Mouse (Mus musculus) stomach, embryonic 16.5 days (tissue): Measurements from ENCODE around the gene Fth1. TPM values are rescaled to one million over a fixed set of nuclear protein-coding genes. Genes with fewer than 3 reads are reported as not detected.

Experiments used
- ATAC-seq: fragments of 200-750 bp; cut with Nextera tagmentation; 2 replicates; pipeline ENCODE4 v1.8.0; 2017; ENCODE audit warnings: moderate number of reproducible peaks, moderate TSS enrichment; ENCODE audit not compliant: insufficient read depth, low FRiP score
- H3K27ac ChIP-seq: fragments of 300-500 bp; sonication (generic); 2 replicates; pipeline ENCODE4 v1.5.1; 2014; ENCODE audit warnings: low read length
- H3K27me3 ChIP-seq: fragments of 300-500 bp; sonication (generic); 2 replicates; pipeline ENCODE4 v1.6.1; 2014; ENCODE audit warnings: low read length, control low read depth, mixed read lengths; ENCODE audit not compliant: control insufficient read depth, insufficient read depth
- H3K36me3 ChIP-seq: fragments of 300-500 bp; sonication (generic); 2 replicates; pipeline ENCODE4 v1.6.1; 2014; ENCODE audit warnings: low read length; ENCODE audit not compliant: control insufficient read depth, insufficient read depth
- H3K4me1 ChIP-seq: fragments of 300-500 bp; sonication (generic); 2 replicates; pipeline ENCODE4 v1.6.1; 2014; ENCODE audit warnings: low read length, control low read depth, mixed read lengths; ENCODE audit not compliant: control insufficient read depth, insufficient read depth
- H3K4me2 ChIP-seq: fragments of 300-500 bp; sonication (generic); 2 replicates; pipeline ENCODE4 v1.6.1; 2014; ENCODE audit warnings: low read depth, low read length, mixed read lengths
- H3K4me3 ChIP-seq: fragments of 300-500 bp; sonication (generic); replicated peaks from 2 replicates; pipeline ENCODE4 v1.5.1; 2014; ENCODE audit warnings: mild to moderate bottlenecking, low read length
- H3K9ac ChIP-seq: fragments of 300-500 bp; sonication (generic); 2 replicates; pipeline ENCODE4 v1.6.1; 2014; ENCODE audit warnings: low read length
- H3K9me3 ChIP-seq: fragments of 300-500 bp; sonication (generic); replicated peaks from 2 replicates; pipeline ENCODE4 v1.6.1; 2016; ENCODE audit warnings: low read length, control low read depth; ENCODE audit not compliant: control insufficient read depth
- WGBS: fragments of 180-500 bp; shearing (Covaris S2); extraction: QIAGEN DNeasy Blood & Tissue Kit; methylation state at CpG from one replicate; pipeline ENCODE4 v1.1.7; 2014; 5-methylcytosine and 5-hydroxymethylcytosine counted together
- polyA plus RNA-seq: library from polyadenylated mRNA; unstranded; fragments of >200 nt; fragmentation: Nextera tagmentation; extraction: Ambion mirVana; gene quantifications from 2 replicates; pipeline ENCODE4 v1.2.1, GENCODE M21; 2015

Gene Fth1
- polyA plus RNA-seq, 1 experiment from 2014 or later, result 1,902 TPM

- 21% methylated on average over 3 of the region's 3 CpGs for WGBS
- H3K27ac ChIP-seq, result peak overlapping the region; percentile 88
- no peaks in the 10 kb centered on the region for H3K27me3 ChIP-seq
- H3K4me1 ChIP-seq, result peaks cover 35% of the 10 kb centered on the region
- no peak overlapping the region for H3K4me3 ChIP-seq
- H3K9ac ChIP-seq, result peak overlapping the region; percentile 52; the same call in 1 of the 2 replicates
- H3K36me3 ChIP-seq, result no peaks in the 10 kb centered on the region
- no peak overlapping the region for H3K4me2 ChIP-seq
- ATAC-seq, result no peak
- no peaks in the 10 kb centered on the region for H3K9me3 ChIP-seq
These were observed 33.0 kb downstream of the Fth1 start for GRCm38 (mm10) chr19:10013348-10013747.

- H3K27ac ChIP-seq, result peak overlapping the region; percentile 88
- H3K9me3 ChIP-seq, result no peaks in the 10 kb centered on the region
- H3K4me2 ChIP-seq, result no peak overlapping the region
- peaks cover 40% of the 10 kb centered on the region for H3K4me1 ChIP-seq
- no peaks in the 10 kb centered on the region for H3K27me3 ChIP-seq
- peak; percentile 34; the same call in 1 of the 2 replicates for ATAC-seq
- no peak overlapping the region for H3K9ac ChIP-seq
- no peak overlapping the region for H3K4me3 ChIP-seq
- 39% methylated on average over 5 of the region's 5 CpGs for WGBS
- no peaks in the 10 kb centered on the region for H3K36me3 ChIP-seq
These were observed 33.5 kb downstream of the Fth1 start for GRCm38 (mm10) chr19:10013913-10014312.

GRCm38 (mm10) chr19:10014824-10015223, 34.4 kb downstream of the Fth1 start:
- no peak for ATAC-seq
- H3K4me2 ChIP-seq, result no peak overlapping the region
- peak overlapping the region; percentile 33 for H3K9ac ChIP-seq
- no peaks in the 10 kb centered on the region for H3K9me3 ChIP-seq
- H3K4me3 ChIP-seq, result peak overlapping the region; percentile 5; the same call in 1 of the 2 replicates
- H3K27ac ChIP-seq, result no peak overlapping the region
- WGBS, result 65% methylated on average over 13 of the region's 13 CpGs
- H3K4me1 ChIP-seq, result peaks cover 44% of the 10 kb centered on the region
- no peaks in the 10 kb centered on the region for H3K36me3 ChIP-seq
- no peaks in the 10 kb centered on the region for H3K27me3 ChIP-seq

GRCm38 (mm10) chr19:10015442-10015841, 35.0 kb downstream of the Fth1 start:
- Histone ChIP-seq H3K9me3 (no peaks in the 10 kb centered on the region), H3K27ac (no peak overlapping the region), H3K36me3 (no peaks in the 10 kb centered on the region), H3K4me1 (peaks cover 47% of the 10 kb centered on the region), H3K4me2 (no peak overlapping the region), H3K27me3 (no peaks in the 10 kb centered on the region), H3K9ac (no peak overlapping the region), H3K4me3 (peak overlapping the region; percentile 5; the same call in 1 of the 2 replicates)
- WGBS, result 75% methylated on average over 4 of the region's 4 CpGs
- no peak for ATAC-seq

GRCm38 (mm10) chr19:10016151-10016550, 35.8 kb downstream of the Fth1 start:
- Histone ChIP-seq H3K9ac (no peak overlapping the region), H3K36me3 (no peaks in the 10 kb centered on the region), H3K9me3 (no peaks in the 10 kb centered on the region), H3K4me1 (peaks cover 47% of the 10 kb centered on the region), H3K27ac (no peak overlapping the region), H3K27me3 (no peaks in the 10 kb centered on the region), H3K4me3 (no peak overlapping the region), H3K4me2 (no peak overlapping the region)
- WGBS, result 83% methylated on average over 4 of the region's 4 CpGs
- no peak for ATAC-seq

GRCm38 (mm10) chr19:10017637-10018526, 37.5 kb downstream of the Fth1 start:
- Histone ChIP-seq H3K4me3 (peak overlapping the region; percentile 65), H3K27ac (peak overlapping the region; percentile 55; the same call in 1 of the 2 replicates), H3K4me2 (peak overlapping the region; percentile 96), H3K27me3 (no peaks in the 10 kb centered on the region), H3K9ac (peak overlapping the region; percentile 81), H3K36me3 (no peaks in the 10 kb centered on the region), H3K4me1 (peaks cover 46% of the 10 kb centered on the region), H3K9me3 (no peaks in the 10 kb centered on the region)
- 7% methylated on average over 44 of the region's 44 CpGs for WGBS
- peak; percentile 93 for ATAC-seq

GRCm38 (mm10) chr19:10018527-10018818, 38.1 kb downstream of the Fth1 start:
- H3K4me1 ChIP-seq, result peaks cover 41% of the 10 kb centered on the region
- ATAC-seq, result no peak
- H3K27ac ChIP-seq, result peak overlapping the region; percentile 26; the same call in 1 of the 2 replicates
- peak overlapping the region; percentile 65 for H3K4me3 ChIP-seq
- H3K9me3 ChIP-seq, result no peaks in the 10 kb centered on the region
- H3K4me2 ChIP-seq, result peak overlapping the region; percentile 96
- WGBS, result 2% methylated on average over 3 of the region's 3 CpGs
- no peaks in the 10 kb centered on the region for H3K27me3 ChIP-seq
- H3K9ac ChIP-seq, result peak overlapping the region; percentile 81
- no peaks in the 10 kb centered on the region for H3K36me3 ChIP-seq

GRCm38 (mm10) chr19:10019214-10019760, 38.9 kb downstream of the Fth1 start:
- Histone ChIP-seq H3K36me3 (no peaks in the 10 kb centered on the region), H3K4me1 (peaks cover 33% of the 10 kb centered on the region), H3K4me3 (peak overlapping the region; percentile 65), H3K27ac (no peak overlapping the region), H3K9me3 (no peaks in the 10 kb centered on the region), H3K27me3 (no peaks in the 10 kb centered on the region), H3K9ac (peak overlapping the region; percentile 81), H3K4me2 (peak overlapping the region; percentile 96)
- ATAC-seq, result no peak
- 72% methylated on average over 4 of the region's 4 CpGs for WGBS

GRCm38 (mm10) chr19:10021981-10022380, 41.6 kb downstream of the Fth1 start:
- Histone ChIP-seq H3K9me3 (no peaks in the 10 kb centered on the region), H3K36me3 (no peaks in the 10 kb centered on the region), H3K27me3 (no peaks in the 10 kb centered on the region), H3K9ac (no peak overlapping the region), H3K4me3 (no peak overlapping the region), H3K27ac (no peak overlapping the region), H3K4me2 (no peak overlapping the region), H3K4me1 (peaks cover 36% of the 10 kb centered on the region)
- 81% methylated on average over 2 of the region's 2 CpGs for WGBS
- ATAC-seq, result no peak
